Mouse (Mus musculus) cerebellum, postnatal 10 days (tissue): Measurements from ENCODE around the gene Gcc2.
A peak's percentile ranks its signal among the peaks of the same experiment; 100 is the strongest.
"Not testable (repeated sequence)": the region's sequence is repeated elsewhere in the genome, so short reads cannot be mapped to it uniquely, and the experiment has no call there.

Experiments used
- DNase-seq, 2 experiments: peaks; one replicate each; pipeline ENCODE4 v3.0.0; 2021; ENCODE audit warnings: mixed read lengths in 2 of 2

Gene Gcc2

DNA sequence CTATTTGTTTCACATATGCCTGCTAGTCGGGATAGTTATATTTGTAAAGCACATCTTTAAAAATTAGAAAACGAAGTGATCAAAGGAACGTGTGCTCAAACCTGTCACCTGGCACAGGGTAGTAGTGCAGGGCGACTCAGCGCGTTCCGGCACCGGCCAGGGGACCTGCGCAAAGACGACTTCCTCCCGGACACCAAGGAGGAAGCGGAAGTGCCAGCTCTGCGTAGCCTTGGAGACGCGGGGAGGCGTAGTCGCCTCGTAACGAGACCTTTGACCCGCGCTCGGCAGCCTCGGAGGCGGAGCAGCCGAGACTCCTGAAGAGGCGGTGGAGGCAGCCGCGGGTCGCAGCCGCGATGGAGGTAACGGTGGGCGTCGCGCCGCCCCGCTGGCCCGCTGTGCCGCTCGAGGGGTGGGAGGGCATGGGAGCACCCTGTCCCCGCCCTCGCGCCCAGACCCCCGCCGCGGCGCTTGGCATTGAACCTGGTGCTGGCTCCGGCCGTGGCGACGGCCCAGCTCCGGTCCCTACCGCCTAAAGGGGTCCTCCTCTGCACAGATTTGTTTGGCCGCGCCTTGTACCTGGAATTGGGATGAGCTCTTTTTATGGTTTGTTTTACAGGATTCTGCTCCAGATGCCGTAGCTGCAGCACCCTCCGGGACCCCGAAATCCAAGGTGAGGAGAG lies at the start of gene Gcc2:
Gene Gcc2, plus strand, starts transcription at position 285 of the 680 bp plus-strand sequence.
- DNase-seq, result peak; percentile 96 to 97

DNA sequence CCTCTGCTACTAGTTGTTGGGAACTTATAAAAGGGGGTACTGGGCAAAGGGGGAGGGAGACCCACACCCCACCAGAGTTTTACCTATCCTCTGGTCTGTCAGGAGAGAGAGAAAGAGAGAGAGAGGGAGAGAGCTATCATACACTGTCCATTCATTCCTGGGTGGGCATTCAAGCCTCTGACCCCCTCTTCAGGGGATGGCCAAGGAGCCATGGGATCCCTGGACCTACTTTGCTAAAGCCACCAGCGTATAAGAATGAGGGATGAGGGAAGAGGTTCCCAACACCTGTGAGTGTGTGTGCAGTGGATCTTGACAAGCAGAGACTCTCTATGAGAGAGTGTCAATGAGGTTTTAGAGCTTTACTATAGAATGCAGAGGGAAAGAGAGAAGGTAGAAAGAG lies 49.3 kb upstream of the Gcc2 start:
- DNase-seq, result no peak

DNA sequence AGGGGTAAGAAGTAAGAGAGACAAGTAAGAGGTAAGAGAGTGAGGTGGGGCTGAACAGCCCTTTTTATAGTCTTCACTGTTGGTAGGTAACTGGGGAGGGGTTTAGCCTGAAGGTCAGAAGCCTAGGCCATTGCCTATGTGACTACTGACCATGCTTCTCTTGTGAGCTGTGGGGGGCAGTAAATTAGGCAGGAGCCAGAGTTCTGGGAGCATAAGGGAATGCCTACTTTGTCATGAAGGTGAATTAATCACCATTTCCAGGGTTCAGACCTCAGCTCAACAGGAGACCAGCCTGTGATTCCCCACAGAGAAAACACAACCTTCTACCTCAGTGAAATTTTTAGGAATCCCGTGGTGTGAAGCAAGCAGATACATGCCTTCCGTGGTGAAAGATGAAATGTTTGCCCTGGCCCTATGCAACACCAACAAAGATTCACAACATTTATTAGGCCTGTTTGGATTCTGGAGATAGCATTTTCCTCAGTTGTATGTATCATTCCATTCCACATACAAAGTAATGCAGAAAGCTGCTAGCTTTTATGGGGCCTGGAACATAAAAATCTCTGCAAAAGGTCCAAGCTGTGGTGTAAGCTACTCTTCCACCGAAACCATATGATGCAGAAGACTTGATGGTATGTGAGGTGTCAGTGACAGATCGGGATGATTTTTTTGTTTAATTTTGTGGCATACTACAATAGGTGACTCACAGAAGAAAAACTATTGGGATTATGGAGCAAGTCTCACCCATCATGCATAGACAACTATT lies 48.5 kb upstream of the Gcc2 start:
- DNase-seq, result no peak

DNA sequence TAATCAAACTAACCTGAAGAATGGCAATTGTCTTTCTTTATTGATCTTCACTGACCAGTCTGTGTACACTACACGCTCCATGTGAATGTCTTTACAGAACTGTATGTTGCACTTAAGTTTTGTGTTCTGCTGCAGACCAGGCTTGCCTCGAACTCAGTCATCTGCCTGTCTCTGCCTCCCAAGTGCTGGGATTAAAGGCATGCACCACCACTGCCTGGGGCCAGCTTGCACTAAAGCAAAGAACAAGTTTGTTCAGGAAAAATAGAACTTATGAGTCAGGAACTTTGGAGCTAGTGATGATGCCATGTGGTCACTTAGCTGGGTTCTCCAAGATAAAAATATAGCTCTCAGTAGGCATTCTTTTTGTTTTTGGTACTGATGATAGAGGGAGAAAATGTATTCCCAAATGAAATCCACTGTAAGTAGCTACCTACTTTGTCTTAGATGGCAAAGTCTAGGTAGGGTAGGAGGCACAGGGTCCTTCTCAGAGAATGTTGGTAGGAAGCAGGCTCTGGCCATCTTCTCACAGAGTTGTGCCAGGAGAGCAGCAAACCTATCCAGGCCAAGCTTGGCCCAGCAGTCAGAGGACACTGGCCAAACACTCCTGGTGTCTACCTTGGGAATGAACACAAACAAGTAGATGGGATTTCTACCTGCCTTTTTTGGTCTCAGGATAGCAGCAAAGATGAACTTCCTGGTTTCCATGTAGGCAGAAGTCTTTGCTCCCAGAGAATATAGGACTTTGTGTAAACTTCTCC lies 45.4 kb upstream of the Gcc2 start:
- DNase-seq, result no peak

DNA sequence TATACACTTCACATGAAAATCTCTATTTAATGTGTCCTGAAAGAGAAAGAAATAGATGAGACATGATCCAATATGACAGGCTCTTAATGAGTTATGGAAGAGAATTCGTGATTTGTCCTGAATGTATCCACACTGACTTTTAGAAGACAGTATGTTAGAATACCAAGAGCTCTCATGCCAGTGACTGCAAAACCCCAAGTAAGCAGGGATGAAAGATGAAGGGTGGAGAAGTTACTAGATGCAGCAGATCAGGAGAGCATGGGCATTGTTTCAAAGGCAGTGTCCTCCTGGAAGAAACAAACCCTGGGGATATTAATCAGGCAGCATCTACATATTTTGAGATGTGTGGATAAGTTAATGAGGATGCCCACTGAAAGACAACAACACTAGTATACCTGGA lies 44.8 kb upstream of the Gcc2 start:
- no peak for DNase-seq

DNA sequence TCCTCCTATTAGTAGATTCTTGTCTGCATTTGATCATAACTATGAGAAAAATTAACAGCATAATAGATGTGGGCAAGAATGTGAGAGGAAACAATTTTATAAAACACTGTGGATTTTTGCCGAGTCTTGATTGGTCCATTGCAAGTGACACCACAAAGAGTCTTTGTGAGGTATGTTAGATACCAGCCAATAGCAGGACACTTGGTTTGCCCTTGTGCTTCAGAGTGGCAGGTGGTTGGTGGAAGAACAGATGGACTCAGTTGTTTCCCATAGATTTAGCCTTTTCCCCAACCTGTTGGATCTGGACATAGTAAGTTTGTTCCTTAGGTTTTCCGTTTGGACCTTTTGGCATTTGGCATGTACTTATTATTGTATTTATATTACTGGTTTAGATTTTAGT lies 44.1 kb upstream of the Gcc2 start:
- DNase-seq, result no peak

DNA sequence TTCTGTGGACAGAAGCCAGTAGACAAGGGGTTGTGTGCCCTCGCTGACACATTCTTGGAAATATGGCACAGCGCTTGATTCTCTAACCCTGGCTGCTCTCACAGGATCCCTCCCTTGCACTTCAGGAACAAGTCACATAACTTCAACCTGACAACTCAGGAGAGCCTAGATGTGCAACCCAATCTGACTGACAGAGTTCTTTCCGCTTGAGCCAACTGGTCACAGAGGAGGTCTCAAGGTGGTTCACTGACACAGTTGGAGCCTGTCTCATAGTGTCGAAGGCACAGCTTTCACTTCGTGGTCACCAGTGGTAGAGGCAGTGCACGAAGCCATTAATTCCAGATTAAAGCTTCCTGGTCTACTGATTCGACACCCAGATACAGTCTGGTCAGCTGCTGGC lies 43.1 kb upstream of the Gcc2 start:
- no peak for DNase-seq

DNA sequence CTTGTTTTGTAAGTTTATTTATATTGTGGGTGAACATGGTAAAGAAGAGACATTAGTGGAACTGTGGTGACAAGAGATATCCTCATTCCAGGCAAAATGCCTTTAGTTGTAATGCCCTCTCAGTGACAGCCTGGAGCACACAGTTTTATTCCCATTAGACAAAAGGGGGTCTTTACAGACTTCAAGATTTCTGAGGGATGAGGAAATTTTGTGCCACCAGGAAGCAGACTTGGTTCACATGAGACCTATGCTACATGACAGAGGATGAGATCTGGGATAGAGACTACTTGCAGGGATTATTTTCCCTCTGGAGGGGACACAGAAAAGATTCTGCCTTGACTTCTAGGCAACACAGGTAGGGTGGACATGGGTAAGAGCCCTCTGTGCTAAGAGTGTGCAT lies 40.8 kb upstream of the Gcc2 start:
- DNase-seq, result no peak

DNA sequence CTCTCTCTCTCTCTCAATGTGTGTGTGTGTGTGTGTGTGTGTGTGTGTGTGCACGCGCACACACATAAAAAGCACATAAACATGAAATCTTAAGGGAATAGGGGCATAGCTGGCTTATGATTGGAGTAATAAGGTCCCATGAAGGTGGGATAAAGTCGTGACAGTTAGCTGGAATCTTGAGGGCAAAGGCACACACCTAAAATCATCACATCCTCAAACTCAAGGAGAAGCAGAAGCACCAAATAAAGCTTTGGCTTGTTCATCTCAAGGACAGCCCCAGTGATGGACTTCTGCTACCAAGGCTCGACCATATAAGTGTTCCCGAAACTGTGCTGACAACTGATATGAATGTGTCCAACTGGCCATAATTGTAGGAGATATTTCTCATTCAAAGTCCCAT lies 40.4 kb upstream of the Gcc2 start:
- no peak for DNase-seq

DNA sequence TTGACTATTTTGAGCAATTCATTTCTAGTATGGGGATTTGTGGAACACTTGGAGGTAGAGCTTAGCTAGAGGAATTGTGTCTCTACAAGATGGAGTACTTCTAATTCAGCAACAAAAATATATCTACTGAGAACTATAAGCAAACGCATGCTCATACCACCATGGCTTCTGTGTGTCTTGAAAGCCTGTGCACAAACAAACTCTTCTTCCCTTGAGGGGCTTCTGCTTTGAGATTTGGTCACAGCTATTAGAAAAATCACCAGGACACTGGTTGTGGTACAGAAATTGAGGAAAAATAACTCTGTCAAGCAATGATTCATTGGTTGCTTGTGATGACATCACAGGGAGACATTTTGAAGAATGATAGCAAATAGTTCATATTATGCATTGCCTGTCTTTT lies 39.9 kb upstream of the Gcc2 start:
- DNase-seq, result no peak

DNA sequence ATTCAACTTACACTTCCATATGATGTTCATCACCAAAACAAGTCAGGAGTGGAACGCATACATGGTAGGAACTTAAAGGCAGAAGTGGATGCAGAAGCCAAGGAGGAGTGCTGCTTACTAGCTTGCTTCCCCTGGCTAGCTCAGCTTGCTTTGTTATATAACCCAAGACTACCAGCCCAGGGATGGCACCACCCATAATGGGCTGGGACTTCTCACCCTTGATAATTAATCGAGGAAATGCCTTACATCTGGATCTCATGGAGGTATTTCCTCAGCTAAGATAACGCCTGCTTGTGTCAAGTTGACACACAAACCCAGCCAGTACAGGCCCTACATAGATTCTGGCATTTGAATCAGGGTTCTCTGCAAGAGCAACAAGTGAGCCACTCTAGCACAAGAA lies 37.9 kb upstream of the Gcc2 start:
- DNase-seq, result no peak

DNA sequence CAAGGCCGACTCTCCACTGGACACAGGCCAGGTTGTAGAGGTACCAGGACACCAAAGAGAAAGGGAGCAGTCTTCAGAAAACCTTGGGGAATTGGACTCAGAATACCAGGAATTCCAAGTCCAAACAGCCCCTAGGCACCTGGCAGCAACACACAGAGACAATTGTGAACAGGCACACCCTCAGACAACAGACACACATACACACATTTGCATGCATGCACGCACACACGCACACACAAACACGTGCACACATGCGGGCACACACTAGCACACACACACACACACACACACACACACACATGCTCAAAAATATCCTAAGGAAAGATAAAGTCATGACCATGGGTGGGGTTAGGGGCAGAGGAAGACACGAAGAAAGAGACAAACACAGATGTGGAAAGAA lies 34.6 kb upstream of the Gcc2 start:
- peak in 1 of 2 experiments; percentile 24 for DNase-seq

DNA sequence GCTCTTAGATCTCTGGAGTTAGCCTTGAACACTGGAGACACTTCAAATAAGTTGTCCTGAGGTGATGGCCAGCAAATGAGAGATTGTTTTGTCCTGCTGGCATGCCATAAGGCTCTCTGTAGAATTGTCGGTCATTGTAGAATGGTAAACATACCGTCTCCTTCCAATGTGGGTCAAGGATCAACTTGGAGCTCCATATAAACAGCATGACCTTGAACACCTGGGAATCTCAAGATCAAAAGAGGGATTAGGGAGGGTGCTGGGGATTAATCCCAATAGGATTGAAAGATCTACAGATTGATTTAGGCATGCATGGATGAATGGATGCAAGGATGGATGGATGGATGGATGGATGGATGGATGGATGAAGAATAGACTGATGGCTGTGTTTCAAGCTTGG lies 33.7 kb upstream of the Gcc2 start:
- DNase-seq, result not testable (repeated sequence)

DNA sequence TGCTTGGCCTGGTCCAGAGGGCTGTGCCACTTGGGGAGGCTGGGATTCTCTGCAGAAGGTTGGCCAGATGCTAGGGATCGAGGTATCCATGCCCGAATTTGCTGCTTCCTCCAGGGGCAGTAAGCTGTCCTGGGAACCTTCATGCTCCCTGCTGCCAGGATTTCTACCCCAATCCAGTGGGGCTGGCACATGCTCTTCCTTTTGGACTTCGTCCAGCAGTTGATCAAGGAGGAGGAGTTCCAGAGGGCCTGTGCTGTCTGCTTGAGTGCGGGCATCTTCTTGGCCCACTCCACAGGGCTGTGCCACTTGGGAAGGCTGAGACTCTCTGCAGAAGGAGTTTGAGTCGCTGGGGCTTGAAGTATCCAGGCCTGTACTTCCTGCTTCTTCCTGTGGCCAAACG lies 32.1 kb upstream of the Gcc2 start:
- DNase-seq, result not testable (repeated sequence)

DNA sequence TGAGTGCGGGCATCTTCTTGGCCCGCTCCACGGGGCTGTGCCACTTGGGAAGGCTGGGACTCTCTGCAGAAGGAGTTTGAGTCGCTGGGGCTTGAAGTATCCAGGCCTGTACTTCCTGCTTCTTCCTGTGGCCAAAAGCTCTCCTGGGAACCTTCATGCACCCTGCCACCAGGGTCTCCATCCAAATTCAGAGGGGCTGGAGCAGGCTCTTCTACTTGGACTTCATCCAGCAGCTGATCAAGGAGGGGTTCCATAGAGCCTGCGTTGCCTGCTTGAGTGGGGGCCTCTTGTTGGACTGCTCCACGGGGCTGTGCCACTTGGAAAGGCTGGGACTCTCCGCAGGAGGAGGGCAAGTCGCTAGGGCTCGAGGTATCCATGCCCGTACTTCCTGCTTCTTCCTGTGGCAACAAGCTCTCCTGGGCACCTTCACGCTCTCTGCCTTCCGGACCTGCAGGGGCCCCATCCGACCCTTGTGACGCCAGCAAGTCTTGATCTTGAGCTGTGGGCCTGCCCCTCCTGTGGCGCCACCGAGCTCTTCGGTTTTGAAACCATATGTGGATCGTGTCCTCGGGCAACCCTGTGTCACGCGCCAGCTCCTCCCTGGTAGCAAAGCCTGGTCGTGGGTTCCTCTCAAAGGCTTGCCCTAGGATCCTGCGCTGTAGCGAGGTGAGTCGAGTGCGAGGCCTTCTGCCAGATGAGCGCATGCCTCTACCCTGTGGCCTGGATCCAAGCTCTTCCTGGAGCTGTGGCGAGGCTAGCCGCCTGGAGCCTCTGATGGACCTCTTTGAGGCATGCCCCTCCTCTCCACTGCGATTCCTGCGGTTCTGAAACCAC lies 31.1 kb upstream of the Gcc2 start:
- DNase-seq, result peak; percentile 56 to 62

DNA sequence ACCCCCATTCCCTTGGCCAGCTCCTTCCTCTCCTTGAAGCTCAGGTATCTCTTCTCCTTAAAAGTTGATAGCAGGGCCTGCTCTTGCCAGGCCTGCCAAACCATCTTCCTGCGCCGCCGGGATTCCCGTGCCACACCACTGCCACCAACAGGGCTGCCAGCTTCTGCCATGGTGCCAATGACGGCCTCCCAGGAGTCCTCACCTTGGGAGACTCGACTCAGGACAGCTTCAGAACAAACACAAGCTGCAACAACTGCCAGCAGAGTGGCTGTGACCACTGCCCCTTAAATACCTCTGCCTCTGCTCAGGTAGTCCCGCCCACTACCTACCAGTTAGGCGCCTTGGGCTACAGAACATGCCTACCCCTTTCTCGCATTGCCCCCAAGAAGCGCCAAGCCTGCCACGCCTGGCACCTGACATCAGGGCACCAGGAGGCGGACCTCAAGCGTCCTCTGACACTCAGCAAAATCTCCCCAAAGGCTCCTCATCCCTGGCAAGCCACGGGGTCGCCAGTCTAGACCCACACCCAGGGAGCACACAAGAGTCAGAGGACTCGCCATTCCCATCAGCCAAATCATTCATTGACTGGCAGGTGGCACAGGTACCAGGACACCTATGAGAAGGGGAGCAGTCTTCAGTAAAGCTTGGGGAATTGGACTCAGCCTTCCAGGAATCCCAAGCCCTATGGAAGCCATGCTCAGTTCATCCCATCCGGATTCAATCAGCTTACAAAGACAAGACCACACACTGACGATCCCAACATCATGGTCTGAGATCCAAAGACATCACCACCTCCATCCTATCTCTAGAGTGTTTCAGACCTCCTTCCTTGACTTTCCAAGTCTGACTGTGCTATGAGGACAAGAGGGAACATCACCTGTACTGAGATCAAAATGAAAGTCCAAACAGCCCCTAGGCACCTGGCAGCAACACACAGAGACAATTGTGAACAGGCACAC lies 30.2 kb upstream of the Gcc2 start, which contains the start of gene AW822073:
Gene AW822073, minus strand, starts transcription at position 104 of the 959 bp plus-strand sequence.
- peak in 1 of 2 experiments; percentile 51 for DNase-seq

DNA sequence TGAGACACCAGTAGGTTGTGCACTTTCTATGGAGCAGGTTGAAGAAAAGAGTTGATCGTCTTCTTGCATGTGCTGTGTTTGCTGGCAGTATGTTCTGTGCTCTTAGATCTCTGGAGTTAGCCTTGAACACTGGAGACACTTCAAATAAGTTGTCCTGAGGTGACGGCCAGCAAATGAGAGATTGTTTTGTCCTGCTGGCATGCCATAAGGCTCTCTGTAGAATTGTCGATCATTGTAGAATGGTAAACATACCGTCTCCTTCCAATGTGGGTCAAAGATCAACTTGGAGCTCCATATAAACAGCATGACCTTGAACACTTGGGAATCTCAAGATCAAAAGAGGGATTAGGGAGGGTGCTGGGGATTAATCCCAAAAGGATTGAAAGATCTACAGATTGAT lies 28.9 kb upstream of the Gcc2 start:
- DNase-seq, result not testable (repeated sequence)

DNA sequence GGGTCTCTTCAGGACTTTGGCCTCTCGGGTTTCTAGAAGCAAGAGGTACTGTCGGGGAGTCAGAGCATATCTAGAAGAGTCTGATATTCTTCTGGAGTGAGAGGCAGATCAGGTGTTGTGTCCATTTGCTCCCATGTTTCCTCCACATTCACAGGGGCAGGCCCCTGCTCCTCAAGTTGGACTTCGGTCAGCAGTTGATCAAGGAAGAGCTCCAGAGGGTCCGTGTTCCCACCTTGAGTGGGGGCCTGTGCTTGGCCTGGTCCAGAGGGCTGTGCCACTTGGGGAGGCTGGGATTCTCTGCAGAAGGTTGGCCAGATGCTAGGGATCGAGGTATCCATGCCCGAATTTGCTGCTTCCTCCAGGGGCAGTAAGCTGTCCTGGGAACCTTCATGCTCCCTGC lies 27.5 kb upstream of the Gcc2 start:
- not testable (repeated sequence) for DNase-seq

DNA sequence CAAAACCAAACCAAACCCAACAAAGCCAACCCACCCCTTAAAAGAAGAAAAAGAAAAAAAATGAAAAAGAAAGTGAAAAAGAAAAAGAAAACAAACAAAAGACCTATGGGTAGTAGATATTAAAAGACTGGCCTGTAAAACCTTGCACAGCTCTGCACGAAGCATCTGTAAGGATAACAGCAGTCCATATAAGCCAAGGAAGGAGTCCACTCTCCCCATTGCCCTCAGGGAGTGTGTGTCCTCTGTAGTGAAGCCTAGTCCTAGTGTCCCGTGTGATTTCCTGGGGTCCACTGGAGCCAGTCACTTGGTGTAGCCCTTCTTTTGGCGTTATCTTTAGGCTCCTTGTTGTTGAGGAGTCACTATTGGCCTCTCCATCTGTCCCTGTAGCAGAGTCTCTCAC lies 25.3 kb upstream of the Gcc2 start:
- DNase-seq, result not testable (repeated sequence)

DNA sequence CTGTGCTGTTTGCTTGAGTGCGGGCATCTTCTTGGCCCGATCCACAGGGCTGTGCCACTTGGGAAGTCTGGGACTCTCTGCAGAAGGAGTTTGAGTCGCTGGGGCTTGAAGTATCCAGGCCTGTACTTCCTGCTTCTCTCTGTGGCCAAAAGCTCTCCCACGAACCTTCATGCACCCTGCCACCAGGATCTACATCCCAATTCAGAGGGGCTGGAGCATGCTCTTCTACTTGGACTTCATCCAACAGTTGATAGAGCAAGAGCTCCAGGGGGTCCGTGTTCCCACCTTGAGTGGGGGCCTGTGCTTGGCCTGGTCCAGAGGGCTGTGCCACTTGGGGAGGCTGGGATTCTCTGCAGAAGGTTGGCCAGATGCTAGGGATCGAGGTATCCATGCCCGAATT lies 24.2 kb upstream of the Gcc2 start:
- DNase-seq, result peak in 1 of 2 experiments; percentile 34
